Mouse (Mus musculus): ENCODE data around the gene Snx27.

- no peak for TF ChIP-seq TCF12 (IDR thresholded peaks at IDR 0.05; ENCODE audit: insufficient read depth, poor library complexity, severe bottlenecking)
- TF ChIP-seq POLR2A (IDR thresholded peaks at IDR 0.05; ENCODE audit: insufficient read length, low read depth), result no peak
- TF ChIP-seq USF1 (IDR thresholded peaks at IDR 0.05; ENCODE audit: low read depth), result no peak
- no peak for TF ChIP-seq MAX (IDR thresholded peaks at IDR 0.05; ENCODE audit: low read depth)
- no peak for TF ChIP-seq CEBPB (IDR thresholded peaks at IDR 0.05; ENCODE audit: insufficient read depth, poor library complexity, severe bottlenecking)
These were observed 106.0 kb downstream of the Snx27 start for GRCm38 (mm10) chr3:94476301-94477035.
